Comparison of ENCODE assay signal across 21 mouse cellular contexts in the genomic region with DNA sequence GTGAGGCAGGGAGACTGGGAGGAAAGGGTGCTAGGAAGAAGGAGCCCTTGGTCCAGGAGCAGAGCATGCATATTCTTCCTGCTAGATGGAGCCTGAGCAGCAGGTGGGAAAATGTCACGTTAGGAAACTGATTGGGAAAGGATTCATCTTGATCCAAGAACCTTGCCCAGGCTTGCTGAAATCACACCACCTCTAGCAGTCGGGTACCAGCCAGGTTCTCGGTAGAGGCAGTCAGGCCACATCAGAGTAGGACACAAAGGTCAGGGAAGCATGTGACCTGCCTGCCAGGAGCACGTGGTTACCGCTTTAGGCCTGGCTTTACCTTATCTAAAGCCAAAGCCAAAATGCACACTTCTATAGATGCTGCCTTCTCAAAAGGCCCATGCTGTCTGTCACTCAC.
"Had no signal": no experiment of that assay in that cellular context is flagged by ENCODE, and none has a peak within 500 bp of the region (broad histone marks: within the 10 kb centered on the region; RNA-seq: fewer than 3 reads in every experiment).

No protein-coding gene starts in this region.

- H3K27me3 ChIP-seq: lung, embryonic 15.5 days; midbrain, embryonic 12.5 days; neural tube, embryonic 13.5 days; neural tube, embryonic 15.5 days; stomach, embryonic 15.5 days had no signal

- H3K9me3 ChIP-seq: lung, embryonic 15.5 days; midbrain, embryonic 10.5 days; midbrain, embryonic 12.5 days; neural tube, embryonic 13.5 days; neural tube, embryonic 15.5 days; stomach, embryonic 15.5 days had no signal

- H3K4me2 ChIP-seq: lung, embryonic 15.5 days; midbrain, embryonic 12.5 days; neural tube, embryonic 13.5 days; neural tube, embryonic 15.5 days; stomach, embryonic 15.5 days had no signal

- H3K4me3 ChIP-seq: lung, embryonic 15.5 days; midbrain, embryonic 10.5 days; midbrain, embryonic 12.5 days; myocyte; neural tube, embryonic 13.5 days; neural tube, embryonic 15.5 days; stomach, embryonic 15.5 days had no signal

- ATAC-seq: liver, postnatal 0 days; lung, postnatal 0 days; midbrain, embryonic 16.5 days had no signal

- H3K4me1 ChIP-seq: lung, embryonic 15.5 days; midbrain, embryonic 10.5 days; midbrain, embryonic 12.5 days; neural tube, embryonic 13.5 days; neural tube, embryonic 15.5 days had no signal

- H3K9ac ChIP-seq: liver, postnatal 0 days; lung, embryonic 15.5 days; midbrain, embryonic 12.5 days; neural tube, embryonic 13.5 days; neural tube, embryonic 15.5 days; stomach, embryonic 15.5 days had no signal

- H3K27ac ChIP-seq: lung, embryonic 15.5 days; midbrain, embryonic 10.5 days; midbrain, embryonic 12.5 days; neural tube, embryonic 13.5 days; neural tube, embryonic 15.5 days; stomach, embryonic 15.5 days; stomach, postnatal 0 days had no signal

- DNase-seq: liver, postnatal 0 days; lung, adult 2 months; lung, postnatal 14 days; lung, postnatal 4 days; midbrain, embryonic 14.5 days; retina, postnatal 1 day; right cerebral cortex, adult 18-20 months; right cerebral cortex, postnatal 14 days; thymus, adult 2 months; thymus, postnatal 25 days; thymus, postnatal 4 days had no signal

- H3K36me3 ChIP-seq: lung, embryonic 15.5 days; midbrain, embryonic 10.5 days; midbrain, embryonic 12.5 days; neural tube, embryonic 13.5 days; neural tube, embryonic 15.5 days; stomach, embryonic 15.5 days had no signal
